Mouse (Mus musculus): Measurements from ENCODE around the gene Grap2.

Gene Grap2

DNA sequence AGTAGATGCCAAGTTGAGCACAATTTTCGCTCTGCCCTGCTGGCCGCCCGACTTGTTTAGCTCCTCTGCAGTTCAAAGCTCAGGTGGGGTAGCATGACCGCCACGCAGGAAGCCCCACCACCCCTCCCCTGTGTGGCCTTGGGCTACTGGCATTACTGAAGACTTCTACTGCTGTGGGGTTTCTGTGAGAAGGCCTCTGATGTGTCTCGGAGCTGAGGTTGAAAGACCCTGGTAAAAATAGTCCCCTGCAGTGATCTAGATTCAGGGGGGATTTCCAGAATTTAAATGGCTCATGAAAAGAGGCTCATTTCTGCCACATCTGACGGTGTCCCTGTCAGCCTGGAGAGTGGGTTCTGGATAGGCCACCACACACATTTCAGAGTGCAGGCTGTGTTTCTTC lies 30.1 kb downstream of the Grap2 start:
- DNase-seq = no peak

DNA sequence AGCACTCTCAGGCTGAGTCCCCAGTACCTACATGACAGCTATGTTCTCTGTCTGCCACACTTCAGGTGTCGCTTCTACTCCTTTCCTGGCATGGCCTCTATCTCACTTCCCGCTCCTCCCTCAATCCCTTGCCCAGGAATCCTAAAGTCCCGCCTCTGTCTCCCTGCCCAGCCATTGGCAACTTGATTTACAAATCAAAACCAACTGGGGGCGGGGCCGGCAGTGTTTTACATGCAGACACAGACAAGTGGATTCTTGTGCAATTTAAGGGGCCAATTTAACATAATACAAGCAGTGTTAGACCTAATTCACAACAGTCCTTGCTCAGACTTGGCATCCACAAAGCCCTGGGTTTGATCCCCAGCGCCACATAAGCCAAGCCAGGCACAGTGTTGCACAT lies 31.6 kb downstream of the Grap2 start:
- no peak for DNase-seq

DNA sequence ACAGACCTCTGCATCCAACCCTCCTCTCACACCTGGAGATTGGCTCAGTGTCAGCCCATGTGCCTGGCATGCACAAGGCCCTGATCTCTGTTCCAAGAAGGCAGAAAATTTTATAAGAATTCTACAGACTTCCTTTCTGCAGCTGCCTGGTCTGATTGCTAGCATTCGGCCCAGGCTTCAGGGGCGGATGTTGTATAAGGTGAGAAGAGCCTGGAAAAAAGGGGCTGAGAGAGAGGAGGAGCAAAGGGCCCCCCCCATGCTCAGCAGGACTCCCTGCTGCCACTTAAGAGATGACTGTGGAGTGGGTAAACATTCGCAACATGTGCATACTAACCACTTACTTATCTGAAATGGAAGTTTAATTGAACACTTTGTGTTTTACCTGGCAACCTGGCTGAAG lies 35.6 kb downstream of the Grap2 start:
- DNase-seq = no peak

DNA sequence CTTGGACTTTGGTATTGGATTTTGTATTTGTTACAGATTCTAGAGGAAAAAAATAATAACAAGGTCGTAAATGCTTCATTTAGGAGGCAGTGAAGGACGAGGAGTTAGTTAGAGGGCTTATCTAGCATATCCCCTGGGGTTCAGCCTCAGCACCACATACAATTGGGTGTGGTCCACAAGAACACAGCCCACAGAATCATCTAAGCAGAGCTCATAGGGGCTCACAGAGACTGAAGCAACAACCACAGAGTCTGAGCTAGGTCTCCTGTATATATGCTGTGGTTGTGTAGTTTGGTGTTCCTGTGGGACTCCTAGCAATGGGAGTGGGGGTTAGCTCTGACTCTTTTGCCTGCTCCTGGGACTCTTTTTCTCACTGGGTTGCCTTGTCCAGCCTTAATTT lies 37.9 kb downstream of the Grap2 start:
- no peak for DNase-seq

DNA sequence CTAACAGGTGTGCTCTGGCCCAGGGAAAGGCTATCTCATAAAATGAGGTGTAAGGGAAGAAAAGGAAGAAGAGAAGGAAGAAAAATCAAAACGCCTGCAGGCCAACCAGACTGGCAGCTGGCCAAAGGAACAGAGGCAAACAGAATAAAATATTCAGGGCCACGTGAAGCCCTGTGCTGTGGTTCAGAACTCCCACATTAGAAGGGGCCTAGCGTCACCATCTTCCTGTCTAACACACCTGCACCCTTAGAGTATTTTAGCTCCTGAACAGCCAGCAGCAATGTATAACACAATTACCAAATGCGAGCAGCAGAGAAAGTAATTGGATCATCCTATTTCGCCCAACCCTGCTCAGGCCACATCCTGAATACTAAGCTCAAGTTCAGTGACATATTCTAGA lies 39.1 kb downstream of the Grap2 start:
- no peak for DNase-seq

DNA sequence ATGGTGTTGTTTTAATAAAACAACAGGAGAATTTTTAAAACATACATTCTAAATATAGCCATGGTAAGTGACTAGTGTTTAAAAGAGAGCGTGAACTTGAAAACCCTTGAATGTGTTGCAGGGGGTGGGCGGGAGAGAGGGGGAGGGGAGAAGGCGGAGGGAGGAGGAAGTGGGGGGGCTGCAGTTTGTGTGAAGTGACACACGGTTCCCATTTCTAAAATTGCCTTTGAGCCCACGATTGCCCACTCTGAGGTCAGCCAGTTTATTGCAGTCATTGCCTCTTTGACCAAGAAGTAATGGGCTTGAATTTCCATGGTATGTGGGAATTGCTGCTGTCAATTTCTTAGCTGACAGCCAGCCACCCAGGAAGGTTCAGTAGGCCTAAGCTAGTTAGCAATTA lies 41.5 kb downstream of the Grap2 start:
- no peak for DNase-seq

DNA sequence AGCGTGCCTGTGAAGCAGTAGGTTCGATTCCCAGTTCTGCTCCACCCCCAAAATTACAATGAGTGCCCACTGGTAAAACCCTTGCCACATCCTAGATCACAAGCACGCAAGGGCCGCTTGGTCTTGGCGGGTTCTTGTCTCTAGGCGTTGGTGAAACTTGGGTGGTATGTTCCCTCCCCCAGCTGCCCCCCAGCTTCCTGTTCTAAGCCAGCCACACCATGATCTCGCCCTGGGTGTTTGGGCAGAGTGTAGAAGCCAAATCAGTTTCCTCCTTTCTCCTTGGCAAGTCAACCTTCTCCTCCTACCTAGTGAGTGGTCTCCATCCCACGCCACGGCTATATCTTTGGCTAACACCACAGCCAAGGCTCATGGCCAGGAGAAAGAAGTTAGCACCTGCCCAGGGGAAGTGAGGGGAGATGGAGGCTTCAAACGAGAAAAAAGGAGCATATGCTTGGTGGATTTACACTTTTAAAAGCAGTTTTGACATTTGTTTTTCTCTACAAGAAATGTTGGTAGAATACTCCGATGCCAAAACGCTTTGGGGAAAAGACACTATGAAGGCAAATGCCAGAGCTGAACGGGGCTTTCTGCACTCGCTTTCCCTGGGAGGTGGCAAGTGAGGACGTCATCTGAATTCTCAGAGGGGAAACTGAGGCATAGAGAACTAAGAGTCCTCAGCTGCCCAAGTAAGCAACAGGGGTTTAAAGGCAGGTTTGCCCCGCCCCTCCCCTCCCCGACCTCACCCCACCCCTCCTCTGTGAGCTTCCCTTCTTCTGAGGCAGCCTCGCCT lies 42.3 kb downstream of the Grap2 start:
- DNase-seq = peak; percentile 48

DNA sequence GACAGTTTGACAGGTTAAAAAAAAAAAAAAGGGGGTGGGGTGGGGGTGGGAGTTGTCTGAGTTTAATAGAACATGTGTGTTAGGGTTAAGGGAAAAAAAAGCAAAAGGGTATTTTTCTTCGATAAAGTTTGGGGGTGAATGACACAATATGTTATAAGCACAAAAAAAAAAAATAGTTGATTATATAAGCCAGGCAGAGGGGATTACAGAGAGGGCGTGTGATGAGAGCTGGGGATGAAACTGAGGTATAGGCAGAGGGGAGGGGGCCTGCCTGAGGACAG lies 42.8 kb downstream of the Grap2 start:
- DNase-seq = no peak

DNA sequence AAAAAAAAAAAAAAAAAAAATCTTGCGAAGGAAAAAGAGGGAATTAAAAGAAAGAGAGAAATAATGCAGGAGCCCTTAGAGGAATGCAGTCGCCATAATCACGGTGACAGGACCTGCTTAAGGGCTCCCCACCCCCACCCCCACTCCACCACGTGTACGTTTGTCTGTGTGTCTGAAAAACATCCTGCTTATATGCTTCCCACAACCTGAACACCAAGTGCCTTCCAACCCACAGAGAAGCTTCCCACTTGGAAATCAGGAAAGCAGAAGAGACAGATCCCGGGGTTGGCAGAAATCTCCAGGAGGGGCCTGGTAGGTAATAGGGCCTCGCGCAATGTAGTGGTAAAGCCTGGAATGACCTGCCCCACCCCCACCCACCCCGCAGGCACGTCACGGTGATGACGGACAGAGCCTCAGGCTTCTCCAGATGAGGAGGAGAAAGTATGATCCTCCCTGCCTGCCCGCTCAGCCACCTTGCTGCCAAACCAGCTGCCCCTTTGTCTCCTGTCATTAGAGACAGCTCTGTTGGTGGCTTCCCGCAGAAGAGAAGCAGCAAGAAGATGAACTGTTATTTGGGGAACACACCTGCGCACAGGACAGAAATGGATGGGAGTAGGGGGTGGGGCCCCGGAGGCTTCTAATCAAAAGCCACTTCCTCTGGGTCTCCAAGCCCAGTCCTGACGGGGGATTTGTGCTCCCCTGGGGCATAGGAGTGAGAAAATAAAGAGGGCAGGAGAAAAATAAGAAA lies 43.4 kb downstream of the Grap2 start:
- DNase-seq = no peak

DNA sequence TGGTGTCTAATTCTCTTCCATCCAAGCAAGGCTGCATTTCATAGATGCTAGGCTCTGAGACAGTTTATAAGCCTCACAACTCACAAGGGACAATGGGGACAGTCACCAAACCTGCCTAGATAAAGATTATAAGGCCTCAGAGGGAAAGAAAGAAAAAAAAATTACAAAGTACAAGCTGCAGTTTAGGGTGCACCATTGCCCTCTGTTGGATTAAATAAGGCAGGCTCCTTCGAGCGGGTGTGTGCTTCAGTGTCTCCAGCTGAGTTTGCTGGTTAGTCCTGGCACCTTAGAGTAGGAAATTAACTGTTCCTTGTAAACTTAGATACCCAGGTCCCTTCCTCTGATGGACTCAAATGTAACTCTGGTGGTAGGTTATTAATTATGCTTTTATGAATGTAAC lies 45.4 kb downstream of the Grap2 start:
- DNase-seq = no peak

DNA sequence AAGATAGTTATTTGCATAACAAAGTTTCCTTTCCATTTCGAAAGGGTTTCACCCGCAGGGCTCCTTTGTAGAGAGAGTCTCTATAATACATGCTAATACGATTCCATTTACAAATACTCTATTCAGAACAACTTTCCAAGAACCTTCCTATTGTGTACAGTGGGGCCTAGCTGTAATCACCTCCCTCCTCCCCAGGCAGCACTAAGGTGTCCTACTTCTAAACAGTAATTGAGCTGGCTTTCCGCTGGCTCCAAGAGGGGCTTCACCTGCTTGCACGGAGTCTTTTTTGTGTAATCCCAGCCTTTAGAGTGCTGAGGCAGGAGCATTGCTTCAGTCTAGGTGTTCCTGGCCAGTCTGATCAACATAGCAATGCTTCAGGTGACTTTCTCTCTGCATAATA lies 46.8 kb downstream of the Grap2 start:
- no peak for DNase-seq

DNA sequence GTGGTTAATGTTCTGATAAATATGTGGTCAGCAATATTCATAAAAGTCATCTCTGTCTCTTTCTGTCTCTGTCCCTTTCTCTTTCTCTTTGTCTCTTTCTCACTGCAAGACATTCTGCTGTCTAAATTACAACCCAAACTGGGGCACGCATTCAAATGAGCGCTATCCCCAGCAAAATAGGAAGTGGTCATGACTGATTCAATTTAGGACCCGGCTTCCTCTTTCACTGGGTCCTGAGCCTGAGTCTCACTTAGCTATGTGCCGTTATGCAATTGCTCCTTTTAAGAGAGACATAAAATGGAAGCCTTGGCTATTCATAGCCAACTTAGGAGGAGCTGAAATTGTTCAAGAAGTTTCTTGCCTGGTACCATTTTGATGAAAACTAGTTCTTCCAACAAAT lies 47.4 kb downstream of the Grap2 start:
- no peak for DNase-seq

DNA sequence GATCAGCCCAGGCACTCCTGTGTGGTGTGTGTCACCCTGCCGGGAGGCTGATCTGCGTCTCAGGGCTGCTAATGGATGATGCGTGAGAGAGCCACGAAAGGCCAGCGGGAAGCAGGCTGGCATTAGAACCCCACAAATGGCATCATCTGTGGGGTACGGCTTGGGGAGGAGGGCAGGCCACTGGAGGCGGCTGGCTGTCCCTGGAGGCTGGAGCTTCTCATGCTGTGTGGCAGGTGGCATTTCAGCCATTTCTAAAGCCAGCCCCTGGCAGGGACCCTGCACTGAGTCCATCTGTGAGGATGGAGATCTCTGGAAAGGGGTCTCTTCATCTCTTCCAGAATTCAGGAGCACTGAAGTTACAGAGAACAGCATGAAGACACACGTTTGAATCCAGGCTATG lies 48.0 kb downstream of the Grap2 start:
- no peak for DNase-seq

DNA sequence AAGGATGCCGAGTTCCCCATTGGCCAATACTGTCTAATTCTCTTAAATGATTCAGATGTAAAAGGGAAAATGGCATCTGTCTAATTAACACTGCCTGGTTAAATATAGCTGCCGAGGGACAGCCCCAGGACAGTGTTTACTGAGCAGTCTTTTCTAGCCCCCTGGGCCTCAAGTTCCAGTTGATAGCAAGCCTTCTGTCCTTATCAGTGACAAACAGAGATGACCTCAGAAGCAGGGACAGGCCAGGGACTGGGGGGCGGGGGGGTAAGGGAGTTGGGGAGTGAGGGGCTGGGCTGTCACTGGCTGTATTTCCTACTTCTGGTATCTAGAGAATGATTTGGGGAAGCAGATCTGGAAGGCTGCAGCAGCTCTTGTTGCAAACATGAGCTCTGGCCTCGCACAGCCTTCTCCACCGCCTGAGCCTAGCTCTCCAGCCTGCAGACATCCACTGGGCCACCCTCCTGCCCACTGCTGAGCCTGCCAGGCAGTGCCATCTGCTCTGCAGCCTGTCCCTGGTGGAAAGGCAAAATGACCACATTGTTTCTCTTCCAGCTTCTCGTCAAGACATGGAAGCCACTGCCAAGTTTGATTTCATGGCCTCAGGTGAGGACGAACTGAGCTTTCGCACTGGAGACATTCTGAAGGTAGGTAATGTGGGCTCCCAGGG lies 50.9 kb downstream of the Grap2 start:
- no peak for DNase-seq

DNA sequence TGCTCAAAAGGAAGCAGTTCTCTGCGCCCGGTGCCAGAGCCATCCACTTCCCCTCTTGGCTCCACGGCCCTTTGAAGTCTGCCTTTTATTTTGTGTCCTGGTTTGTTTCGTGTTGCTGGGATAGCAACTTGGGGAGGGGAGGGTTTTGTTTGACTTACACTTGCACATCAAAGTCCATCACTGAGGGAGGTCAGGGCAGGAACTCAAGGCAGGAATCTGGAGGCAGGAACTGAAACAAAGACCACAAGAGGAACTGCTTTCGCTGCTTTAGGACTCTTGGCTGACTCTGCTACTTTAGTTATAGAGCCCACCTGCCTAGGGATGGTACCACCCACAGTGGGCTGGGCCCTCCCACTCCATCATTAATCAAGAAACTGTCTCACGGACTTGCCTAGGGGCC lies 54.1 kb downstream of the Grap2 start:
- DNase-seq = no peak

DNA sequence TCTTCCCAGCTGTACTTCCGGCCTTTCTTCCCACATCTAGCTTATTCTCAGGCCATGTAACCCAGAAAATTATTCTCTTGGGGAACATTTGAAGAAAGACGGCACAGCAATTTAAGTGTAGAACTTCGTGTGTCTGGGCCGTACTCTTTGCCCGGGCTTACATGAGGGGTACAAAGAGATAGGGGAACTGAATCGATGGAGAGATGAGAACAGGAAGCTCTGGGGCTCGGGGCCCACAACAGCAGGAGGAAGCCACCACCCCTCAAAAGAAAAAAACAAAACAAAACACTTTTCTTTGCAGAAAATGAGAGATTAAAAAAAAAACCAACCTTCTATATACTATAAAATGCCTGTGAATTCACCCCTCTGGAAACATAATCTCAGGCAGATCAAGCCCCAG lies 57.8 kb downstream of the Grap2 start:
- DNase-seq = no peak

DNA sequence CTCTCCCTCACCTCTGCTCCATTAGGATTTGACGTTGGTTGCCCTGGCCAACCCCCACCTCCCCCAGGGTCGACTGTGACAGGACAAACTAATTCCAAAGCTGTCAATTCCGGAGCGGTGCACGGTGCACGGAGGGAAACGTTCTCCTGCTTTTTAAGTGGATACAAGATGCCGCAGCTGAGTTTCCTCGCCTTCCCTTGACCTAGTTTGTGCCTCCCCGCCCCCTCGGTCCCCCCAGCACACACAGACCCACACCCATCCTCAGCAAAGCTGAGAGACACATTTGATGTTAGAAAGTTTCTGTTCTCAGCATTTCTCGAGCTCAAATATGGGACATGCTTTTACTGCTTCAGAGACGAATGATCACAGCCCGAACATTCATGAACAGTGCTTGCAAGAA lies 58.3 kb downstream of the Grap2 start:
- no peak for DNase-seq

DNA sequence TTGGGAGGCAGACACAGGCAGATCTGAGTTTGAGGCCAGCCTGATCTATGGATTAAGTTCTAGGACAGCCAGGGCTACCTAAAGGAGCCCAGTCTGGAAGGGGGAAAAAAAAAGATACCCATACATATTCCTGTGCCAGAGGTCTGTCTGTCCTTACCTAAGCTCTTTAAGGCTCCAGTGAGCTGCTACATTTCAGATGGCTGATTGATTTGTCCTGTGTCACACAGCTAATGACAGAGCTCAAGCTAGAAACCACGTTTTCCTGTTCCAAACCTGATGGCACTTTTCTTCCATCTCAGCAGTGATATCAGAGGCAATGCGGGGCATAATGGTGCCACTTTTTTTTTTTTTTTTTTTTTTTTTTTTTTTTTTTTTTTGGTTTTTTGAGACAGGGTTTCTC lies 58.9 kb downstream of the Grap2 start:
- no peak for DNase-seq

DNA sequence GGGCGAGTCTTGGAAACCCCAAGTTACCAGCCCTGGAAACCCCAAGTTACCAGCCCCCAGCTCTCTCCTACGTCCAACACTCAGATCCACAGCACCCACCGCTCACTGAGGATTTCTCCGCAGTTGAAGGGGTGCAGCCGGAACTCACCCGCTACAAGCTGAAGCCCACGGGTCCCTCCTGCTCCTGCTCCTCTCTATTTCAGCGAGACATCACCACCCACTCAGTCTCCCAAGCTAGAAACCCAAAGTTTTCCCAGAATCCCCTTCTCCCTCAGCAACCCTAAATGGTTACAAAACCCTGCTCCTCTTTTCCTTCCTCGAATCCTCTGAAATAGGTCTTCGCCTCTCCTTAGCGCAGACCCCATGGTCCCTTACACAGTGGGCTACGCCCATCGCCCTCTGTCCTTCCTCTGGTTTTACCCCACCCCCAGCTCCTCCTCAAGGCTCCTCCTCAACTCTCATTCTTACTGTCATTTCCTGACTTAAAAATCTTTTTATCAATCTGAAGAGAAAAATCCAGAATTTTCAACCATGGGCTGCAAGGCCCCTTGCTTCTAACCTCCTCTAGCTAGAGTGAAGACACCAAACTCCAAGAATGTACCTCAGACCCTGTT lies 60.0 kb downstream of the Grap2 start:
- DNase-seq = peak; percentile 86

DNA sequence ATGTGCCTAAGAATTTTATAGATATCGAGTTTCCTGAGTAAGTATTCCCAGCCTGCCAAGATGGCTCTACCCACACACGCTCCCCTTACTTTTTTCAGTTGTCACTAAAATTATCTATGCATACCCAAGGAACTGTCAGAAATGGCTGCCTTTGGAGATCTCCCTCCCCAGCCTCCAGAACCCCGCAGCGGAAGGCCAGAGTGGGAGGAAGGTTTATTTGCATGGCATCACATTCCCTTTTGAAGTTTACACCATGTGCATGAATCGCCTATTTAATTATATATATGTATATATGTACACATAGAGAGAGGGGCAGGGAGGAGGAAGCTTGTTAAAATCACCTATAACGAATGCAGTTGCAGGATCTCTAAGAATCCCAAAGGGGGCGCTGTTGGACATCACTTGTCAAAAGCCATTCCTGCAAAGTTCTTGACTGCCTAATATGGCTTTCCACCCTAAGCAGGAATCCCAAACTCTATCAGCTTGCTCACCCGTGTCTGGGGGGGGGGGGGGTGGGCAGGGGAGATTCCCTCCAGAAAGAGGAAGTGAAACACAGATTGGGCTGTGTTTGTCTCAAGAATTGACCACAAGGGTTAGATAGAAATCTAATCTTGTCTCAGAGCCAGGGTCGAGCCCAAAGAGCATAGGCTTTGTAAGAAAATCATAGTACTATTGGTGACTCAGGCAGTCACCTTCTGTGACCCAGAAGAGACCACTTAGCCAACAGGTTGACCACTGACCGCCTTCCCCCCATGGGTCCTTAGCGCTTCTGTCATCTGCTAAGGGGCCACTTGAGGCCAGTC lies 62.2 kb downstream of the Grap2 start:
- DNase-seq = peak; percentile 86

DNA sequence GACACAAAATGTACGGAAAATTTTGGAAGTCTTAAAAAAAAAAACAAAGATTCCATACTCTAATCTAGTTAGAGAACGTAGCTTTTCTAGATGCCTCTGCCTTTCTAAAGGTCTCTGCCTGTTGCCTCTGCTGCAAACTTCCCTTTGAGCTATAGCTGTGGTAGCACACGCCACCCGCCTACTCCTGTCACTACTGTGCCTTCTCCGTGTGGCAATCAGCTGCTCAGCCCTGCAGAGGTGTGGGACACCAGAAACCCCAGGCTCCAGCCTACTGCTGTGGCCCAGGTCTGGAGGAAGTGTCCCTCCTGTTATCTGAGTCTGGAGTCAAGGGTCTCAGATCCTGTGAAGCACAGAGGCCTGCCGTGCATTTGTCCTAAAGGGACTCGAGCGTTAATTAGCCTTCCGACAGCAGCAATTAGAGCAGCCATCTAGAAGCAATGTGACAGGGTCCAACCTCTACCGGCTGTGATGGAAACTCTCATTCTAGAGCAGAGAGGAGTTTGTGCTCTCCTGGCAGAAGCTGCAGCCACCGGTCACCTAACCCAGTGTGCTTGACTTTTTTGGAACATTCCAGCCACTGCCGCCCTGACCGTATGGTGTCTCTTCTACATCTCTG lies 64.5 kb downstream of the Grap2 start:
- DNase-seq = no peak

DNA sequence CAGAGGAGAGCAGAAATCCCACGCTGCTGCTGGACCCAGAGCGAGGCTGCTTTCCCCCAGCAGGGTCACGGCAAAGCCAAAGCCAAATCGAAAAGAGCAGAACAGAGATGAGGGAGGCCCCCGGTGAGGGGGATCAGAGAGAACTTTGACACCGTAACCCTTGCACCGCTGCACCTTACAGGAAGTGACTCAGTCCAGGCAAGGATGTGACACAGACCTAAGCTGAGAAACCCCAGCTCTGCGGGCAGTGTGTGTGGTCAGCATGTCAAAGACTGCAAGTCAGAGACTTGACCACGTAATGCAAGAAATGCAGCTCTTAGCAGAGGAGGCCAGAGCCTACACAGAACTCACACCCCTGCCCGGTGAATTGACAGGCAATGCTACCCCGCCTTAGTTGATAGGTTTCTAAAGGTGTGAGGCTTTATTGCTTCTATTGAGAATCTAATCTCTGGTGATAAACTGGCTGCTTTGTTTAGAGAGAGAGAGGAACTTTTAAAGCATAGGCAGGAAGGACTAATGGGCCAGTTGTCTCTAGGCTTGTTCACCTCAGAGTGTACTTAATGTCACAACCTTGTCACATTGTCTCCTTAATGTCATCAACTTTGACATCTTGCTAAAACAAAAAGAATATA lies 66.8 kb downstream of the Grap2 start:
- DNase-seq = no peak

Measured in right cerebral cortex, adult 18-20 months (tissue).